Mouse (Mus musculus) layer of hippocampus, postnatal 10 days (tissue): ENCODE results near the gene Lyzl4. TPM values are rescaled to one million over a fixed set of nuclear protein-coding genes. Genes with fewer than 3 reads are reported as not detected.

Experiments
- DNase-seq, 2 experiments: peaks; one replicate each; pipeline ENCODE4 v3.0.0; 2021; ENCODE audit warnings: low spot score in 2 of 2
- total RNA-seq, 2 experiments: library from RNA; stranded (reverse); gene quantifications; 2 replicates each; pipeline ENCODE4 v1.2.3; 2021

Gene Lyzl4
- total RNA-seq, 2 experiments from 2014 or later, result 1.1 TPM; not detected in 1

- no peak for DNase-seq
These were observed 11.8 kb upstream of the Lyzl4 start for GRCm38 (mm10) chr9:121653668-121654067.

GRCm38 (mm10) chr9:121647026-121647425, 5.1 kb upstream of the Lyzl4 start:
- no peak for DNase-seq

- no peak for DNase-seq
These were observed 3.0 kb upstream of the Lyzl4 start for GRCm38 (mm10) chr9:121644855-121645254.

- peak; percentile 78 to 86 for DNase-seq
These were observed 695 bp upstream of the Lyzl4 start, which contains the start of gene Vipr1 for GRCm38 (mm10) chr9:121642401-121643181. TSS of gene Vipr1 (plus strand) at chr9:121642716.

- DNase-seq, result peak in 1 of 2 experiments; percentile 30
These were observed 521 bp downstream of the Lyzl4 start for GRCm38 (mm10) chr9:121641235-121641915.

- peak; percentile 59 to 68 for DNase-seq
These were observed 2.1 kb downstream of the Lyzl4 start for GRCm38 (mm10) chr9:121639790-121640189.

GRCm38 (mm10) chr9:121635835-121636576, 5.9 kb downstream of the Lyzl4 start:
- no peak for DNase-seq

- DNase-seq, result no peak
These were observed 8.6 kb downstream of the Lyzl4 start for GRCm38 (mm10) chr9:121633306-121633705.

- DNase-seq, result no peak
These were observed 9.0 kb downstream of the Lyzl4 start for GRCm38 (mm10) chr9:121632891-121633290.

- DNase-seq, result no peak
These were observed 9.9 kb downstream of the Lyzl4 start for GRCm38 (mm10) chr9:121631946-121632345.

GRCm38 (mm10) chr9:121630627-121631026, 11.3 kb downstream of the Lyzl4 start:
- DNase-seq, result no peak

- DNase-seq, result no peak
These were observed 17.0 kb downstream of the Lyzl4 start for GRCm38 (mm10) chr9:121624920-121625319.

- no peak for DNase-seq
These were observed 18.7 kb downstream of the Lyzl4 start for GRCm38 (mm10) chr9:121623235-121623634.

- DNase-seq, result no peak
These were observed 22.5 kb downstream of the Lyzl4 start for GRCm38 (mm10) chr9:121619441-121619840.

- no peak for DNase-seq
These were observed 25.4 kb downstream of the Lyzl4 start for GRCm38 (mm10) chr9:121616471-121616870.

- DNase-seq, result no peak
These were observed 27.6 kb downstream of the Lyzl4 start for GRCm38 (mm10) chr9:121614241-121614757.

GRCm38 (mm10) chr9:121613192-121613591, 28.7 kb downstream of the Lyzl4 start:
- DNase-seq, result no peak

- DNase-seq, result no peak
These were observed 32.5 kb downstream of the Lyzl4 start for GRCm38 (mm10) chr9:121609381-121609780.

GRCm38 (mm10) chr9:121606498-121607096, 35.3 kb downstream of the Lyzl4 start:
- DNase-seq, result no peak

GRCm38 (mm10) chr9:121605414-121606278, 36.2 kb downstream of the Lyzl4 start:
- DNase-seq, result peak; percentile 83 to 86
